Mouse (Mus musculus) kidney, postnatal 0 days (tissue): ENCODE results near the gene Rcan2. TPM values are rescaled to one million over a fixed set of nuclear protein-coding genes. Genes with fewer than 3 reads are reported as not detected.
A peak's percentile ranks its signal among the peaks of the same experiment; 100 is the strongest.

Source experiments
- ATAC-seq: fragments of 200-750 bp; cut with Nextera tagmentation; replicated peaks from 2 replicates; pipeline ENCODE4 v1.8.0; 2017; ENCODE audit warnings: low read depth, moderate number of reproducible peaks, moderate TSS enrichment, moderate library complexity; ENCODE audit not compliant: low FRiP score
- DNase-seq: peaks from one replicate; pipeline ENCODE4 v3.0.0-alpha.2; 2016; ENCODE audit warnings: low spot score
- H3K27ac ChIP-seq: fragments of 300-500 bp; sonication (generic); 2 replicates; pipeline ENCODE4 v1.5.1; 2014; ENCODE audit warnings: mild to moderate bottlenecking
- H3K27me3 ChIP-seq: fragments of 300-500 bp; sonication (generic); 2 replicates; pipeline ENCODE4 v1.6.1; 2014; ENCODE audit warnings: low read length, mixed read lengths; ENCODE audit not compliant: insufficient read depth
- H3K36me3 ChIP-seq: fragments of 300-500 bp; sonication (generic); 2 replicates; pipeline ENCODE4 v1.6.1; 2014; ENCODE audit warnings: low read length, mixed read lengths; ENCODE audit not compliant: insufficient read depth
- H3K4me1 ChIP-seq: fragments of 300-500 bp; sonication (generic); replicated peaks from 2 replicates; pipeline ENCODE4 v1.6.1; 2014; ENCODE audit warnings: antibody characterized with exemption, low read length, mixed read lengths; ENCODE audit not compliant: insufficient read depth
- H3K4me2 ChIP-seq: fragments of 300-500 bp; sonication (generic); 2 replicates; pipeline ENCODE4 v1.6.1; 2014; ENCODE audit warnings: mild to moderate bottlenecking, low read length, moderate library complexity, mixed read lengths
- H3K4me3 ChIP-seq: fragments of 300-500 bp; sonication (generic); replicated peaks from 2 replicates; pipeline ENCODE4 v1.5.1; 2014; ENCODE audit warnings: low read depth, low read length
- H3K9ac ChIP-seq: fragments of 300-500 bp; sonication (generic); 2 replicates; pipeline ENCODE4 v1.6.1; 2014; ENCODE audit warnings: low read depth, low read length
- H3K9me3 ChIP-seq: fragments of 300-500 bp; sonication (generic); replicated peaks from 2 replicates; pipeline ENCODE4 v1.6.1; 2016; ENCODE audit warnings: low read length, inconsistent platforms, mixed read lengths
- CTCF ChIP-seq: IDR thresholded peaks from 2 replicates; pipeline ENCODE4 v1.5.1; 2016; ENCODE audit warnings: antibody characterized with exemption, low read depth, mild to moderate bottlenecking, moderate library complexity
- WGBS: fragments of 180-500 bp; shearing (Covaris S2); extraction: QIAGEN DNeasy Blood & Tissue Kit; methylation state at CpG from one replicate; pipeline ENCODE4 v1.1.7; 2014; 5-methylcytosine and 5-hydroxymethylcytosine counted together
- polyA plus RNA-seq: library from polyadenylated mRNA; unstranded; fragments of >200 nt; fragmentation: Nextera tagmentation; extraction: Ambion mirVana; gene quantifications from 2 replicates; pipeline ENCODE4 v1.2.1, GENCODE M21; 2015

The Rcan2 gene
- polyA plus RNA-seq, 1 experiment from 2014 or later = 6.9 TPM

DNA sequence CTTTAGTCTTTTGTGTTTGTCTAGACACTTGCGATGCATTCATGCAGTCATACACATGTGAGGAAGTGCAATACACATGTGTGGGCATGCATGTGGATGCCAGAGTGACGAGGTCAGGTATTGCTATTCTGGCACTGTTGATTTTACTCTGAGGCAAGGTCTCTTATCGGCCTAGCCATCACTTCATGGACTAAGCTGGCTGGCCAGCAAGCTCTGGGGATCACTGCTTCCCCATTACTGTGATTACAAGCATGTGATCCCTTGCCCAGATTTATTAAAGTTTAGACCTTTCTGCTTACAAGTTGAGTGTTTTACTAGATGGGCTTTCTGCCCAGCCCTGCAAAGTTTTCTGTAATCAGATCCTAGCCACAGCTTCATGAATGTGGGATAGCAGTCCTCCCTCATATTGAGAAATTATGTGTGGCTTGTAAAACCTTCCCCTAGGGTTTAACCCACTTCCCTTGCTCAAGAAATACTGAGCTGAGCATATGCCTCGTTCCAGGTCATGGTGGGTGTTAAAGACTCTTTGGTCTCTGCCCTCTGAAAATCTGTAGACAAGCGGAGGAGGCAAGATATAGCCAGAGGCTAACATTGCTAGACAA, 260.2 kb downstream of the Rcan2 start:
- Histone ChIP-seq H3K9me3 (no peaks in the 10 kb centered on the region), H3K27ac (no peak overlapping the region), H3K36me3 (no peaks in the 10 kb centered on the region), H3K4me2 (no peak overlapping the region), H3K4me1 (no peaks in the 10 kb centered on the region), H3K4me3 (no peak overlapping the region), H3K27me3 (no peaks in the 10 kb centered on the region), H3K9ac (no peak overlapping the region)
- no peak for TF ChIP-seq CTCF
- 34% methylated on average over 5 of the region's 5 CpGs for WGBS
- ATAC-seq = no peak
- peak; percentile 84 for DNase-seq

DNA sequence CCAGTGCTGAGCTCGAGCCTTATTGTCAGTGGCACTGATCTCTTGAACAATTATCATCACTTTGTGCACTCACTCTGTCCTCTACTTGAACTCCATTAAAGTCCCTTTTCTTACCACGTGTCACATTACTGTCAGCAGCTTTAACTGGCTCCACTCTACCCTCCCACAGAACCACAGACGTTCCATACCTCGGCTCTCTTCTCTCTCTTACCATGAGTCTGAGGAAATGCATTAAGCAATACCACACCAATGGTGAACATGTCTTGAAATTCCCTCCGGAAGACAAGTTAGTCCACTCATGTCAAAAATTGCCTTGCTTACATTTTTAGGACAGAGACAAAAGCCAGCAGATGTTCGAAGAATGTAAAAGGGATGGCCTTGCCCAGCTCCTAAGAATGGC, 267.7 kb downstream of the Rcan2 start:
- Histone ChIP-seq H3K9ac (no peak overlapping the region), H3K36me3 (no peaks in the 10 kb centered on the region), H3K27me3 (no peaks in the 10 kb centered on the region), H3K4me3 (no peak overlapping the region), H3K9me3 (no peaks in the 10 kb centered on the region), H3K4me1 (no peaks in the 10 kb centered on the region), H3K4me2 (no peak overlapping the region), H3K27ac (no peak overlapping the region)
- no peak for DNase-seq
- TF ChIP-seq CTCF = no peak
- WGBS = 67% methylated on average over 6 of the region's 6 CpGs
- no peak for ATAC-seq

DNA sequence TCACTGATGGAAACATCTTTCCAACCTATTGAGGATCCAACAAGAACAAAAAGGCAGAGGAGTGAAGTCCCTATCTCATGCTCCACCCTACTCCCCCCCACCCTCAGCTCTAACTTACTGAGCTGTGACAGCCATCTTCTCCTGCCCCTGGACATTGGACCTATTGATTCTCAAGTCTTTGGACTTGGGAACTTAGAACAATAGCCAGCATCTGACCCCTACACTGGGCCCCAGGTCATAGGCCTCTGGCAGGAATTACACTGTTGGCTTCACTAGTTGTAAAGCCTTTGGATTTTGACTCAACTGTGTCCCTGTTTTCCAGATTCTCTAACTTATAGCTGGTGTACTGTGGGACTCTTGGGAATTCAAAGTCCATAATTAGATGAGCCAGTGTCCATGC, 270.5 kb downstream of the Rcan2 start:
- Histone ChIP-seq H3K36me3 (no peaks in the 10 kb centered on the region), H3K27ac (no peak overlapping the region), H3K9ac (no peak overlapping the region), H3K27me3 (no peaks in the 10 kb centered on the region), H3K4me1 (no peaks in the 10 kb centered on the region), H3K4me2 (no peak overlapping the region), H3K4me3 (no peak overlapping the region), H3K9me3 (no peaks in the 10 kb centered on the region)
- ATAC-seq (no peak), DNase-seq (no peak)
- no peak for TF ChIP-seq CTCF

DNA sequence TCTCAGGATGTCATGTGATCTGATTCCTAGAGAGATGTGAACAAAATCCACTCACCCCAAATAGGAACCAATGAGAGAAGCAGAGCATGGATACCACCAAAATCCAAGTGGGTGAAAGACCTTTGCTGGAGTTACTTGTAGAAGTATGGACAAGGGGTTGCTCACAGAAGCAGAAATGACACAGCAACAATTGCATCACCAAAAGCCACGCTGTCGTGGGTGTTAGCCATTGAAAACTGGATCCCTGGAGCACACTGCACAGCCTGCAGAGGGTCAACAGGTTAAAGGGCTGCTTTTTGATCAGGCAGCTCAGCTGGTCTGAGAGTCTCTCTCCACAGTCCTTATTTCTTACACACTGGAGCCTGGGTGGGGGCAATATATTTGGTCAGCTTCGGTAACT, 274.4 kb downstream of the Rcan2 start:
- Histone ChIP-seq H3K36me3 (no peaks in the 10 kb centered on the region), H3K27me3 (no peaks in the 10 kb centered on the region), H3K9me3 (no peaks in the 10 kb centered on the region), H3K27ac (no peak overlapping the region), H3K4me2 (no peak overlapping the region), H3K4me1 (no peaks in the 10 kb centered on the region), H3K9ac (no peak overlapping the region), H3K4me3 (no peak overlapping the region)
- no peak for TF ChIP-seq CTCF
- ATAC-seq (no peak), DNase-seq (no peak)
- WGBS = 76% methylated on average over 3 of the region's 3 CpGs

DNA sequence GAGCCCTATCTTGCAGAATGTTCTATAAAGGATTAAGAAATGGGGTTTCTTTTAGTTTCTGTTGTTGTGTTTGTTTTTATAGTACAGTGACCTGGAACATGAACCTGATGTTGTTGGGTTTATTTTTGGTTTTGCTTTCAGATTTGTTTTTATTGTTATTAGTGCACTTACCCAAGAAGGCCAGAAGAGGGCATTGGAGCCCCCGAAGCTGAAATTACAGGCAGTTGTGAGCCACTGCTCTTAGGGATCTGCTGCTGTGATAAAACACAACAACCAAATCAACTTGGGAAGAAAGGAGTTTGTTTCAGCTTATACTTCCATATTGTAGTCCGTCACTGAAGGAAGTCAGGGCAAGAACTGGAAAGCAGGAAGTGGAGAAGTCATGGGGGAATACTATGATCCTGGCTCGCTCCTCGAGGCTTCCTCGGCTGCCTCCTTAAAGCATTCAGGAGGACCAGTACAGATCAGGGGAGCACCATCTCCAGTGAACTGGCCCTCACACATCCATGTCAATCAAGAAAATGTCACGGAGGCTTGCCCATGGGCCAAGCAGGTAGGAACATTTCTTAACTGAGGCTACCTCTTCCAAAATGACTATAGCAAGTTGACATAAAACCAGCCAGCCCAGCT, 275.0 kb downstream of the Rcan2 start:
- Histone ChIP-seq H3K4me3 (no peak overlapping the region), H3K9me3 (no peaks in the 10 kb centered on the region), H3K27ac (no peak overlapping the region), H3K36me3 (0 out of 2 replicates have a peak, but pooled peaks cover 2% of the 10 kb centered on the region), H3K4me1 (no peaks in the 10 kb centered on the region), H3K4me2 (no peak overlapping the region), H3K27me3 (no peaks in the 10 kb centered on the region), H3K9ac (no peak overlapping the region)
- 51% methylated on average over 6 of the region's 6 CpGs for WGBS
- DNase-seq = peak; percentile 81
- ATAC-seq = no peak
- TF ChIP-seq CTCF = peak; percentile 85

DNA sequence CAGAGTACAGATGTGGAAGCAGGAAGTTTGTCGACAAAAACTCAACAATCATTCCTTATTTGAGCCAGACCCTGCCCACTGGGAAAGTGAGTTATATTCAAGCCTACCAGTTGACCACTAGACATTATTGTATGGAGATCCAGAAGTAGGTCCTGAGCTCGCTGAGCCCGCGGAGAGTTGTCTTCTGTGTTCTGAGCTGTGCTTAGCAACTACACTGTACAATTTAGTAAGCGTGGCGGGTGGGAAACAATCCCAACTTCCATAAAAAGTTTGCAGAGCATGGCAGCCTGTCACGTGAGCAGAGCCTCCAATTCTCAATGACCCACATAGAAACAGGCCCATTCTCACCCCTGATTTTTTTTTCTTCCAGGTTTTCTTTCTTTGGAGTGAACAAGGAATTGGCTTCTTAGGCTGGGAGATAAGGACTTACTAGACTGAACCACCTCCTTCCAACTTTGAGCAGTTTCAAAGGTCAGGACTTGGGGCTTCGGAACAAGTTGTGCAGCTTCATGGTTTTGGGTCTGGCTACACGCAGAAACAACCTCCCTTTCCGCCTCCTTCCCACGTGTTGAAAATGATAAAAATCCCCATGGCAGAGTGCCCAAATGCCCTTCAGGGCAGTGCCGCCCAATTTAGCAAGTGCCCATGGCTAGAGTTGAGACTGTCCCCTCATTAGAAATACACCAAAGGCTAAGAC, 276.1 kb downstream of the Rcan2 start:
- no peak for ATAC-seq
- H3K4me2 ChIP-seq = no peak overlapping the region
- no peak overlapping the region for H3K4me3 ChIP-seq
- WGBS = 72% methylated on average over 12 of the region's 12 CpGs
- no peak for DNase-seq
- no peak overlapping the region for H3K27ac ChIP-seq
- no peaks in the 10 kb centered on the region for H3K4me1 ChIP-seq
- no peak overlapping the region for H3K9ac ChIP-seq
- H3K27me3 ChIP-seq = no peaks in the 10 kb centered on the region
- H3K9me3 ChIP-seq = no peaks in the 10 kb centered on the region
- no peak for TF ChIP-seq CTCF
- 0 out of 2 replicates have a peak, but pooled peaks cover 2% of the 10 kb centered on the region for H3K36me3 ChIP-seq
